9 mouse cellular contexts compared by ENCODE assay signal in the genomic region with DNA sequence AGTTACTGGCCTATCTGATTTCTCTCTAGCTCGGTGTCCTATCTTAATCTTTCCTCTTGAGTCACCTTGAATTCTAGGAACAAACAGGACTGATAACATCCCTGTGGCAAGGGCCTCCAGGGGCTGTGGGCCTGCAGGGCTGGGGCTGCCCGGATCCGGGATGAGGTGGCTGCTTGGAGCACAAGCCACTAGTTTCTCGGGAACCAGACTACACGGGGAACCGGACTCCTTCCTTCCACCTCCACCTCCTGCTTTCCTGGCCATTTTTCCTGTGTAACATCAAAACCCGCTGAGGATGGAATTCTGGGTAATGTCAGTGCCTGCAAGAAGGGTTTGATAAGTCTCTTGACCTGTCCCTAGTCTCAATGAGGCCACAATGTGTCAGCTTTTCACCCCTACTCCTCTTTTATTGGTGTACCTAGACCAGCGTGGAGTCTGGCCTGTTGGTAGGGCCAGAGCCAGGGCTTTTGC. TPM values are rescaled to one million over a fixed set of nuclear protein-coding genes. Genes with fewer than 3 reads are reported as not detected.
DNase-seq lines count a peak whose midpoint lies in the region; ATAC-seq and TF ChIP-seq lines count a peak whose summit lies in the region.
"Had no signal": no experiment of that assay in that cellular context is flagged by ENCODE, and none has a peak within 500 bp of the region (broad histone marks: within the 10 kb centered on the region; RNA-seq: fewer than 3 reads in every experiment).

No protein-coding gene starts in this region.

- H3K27ac ChIP-seq in kidney, embryonic 16.5 days (ENCODE audit: low read length), result peak overlapping the region; percentile 100
- H3K27ac ChIP-seq in thymus, adult 2 months (ENCODE audit: control insufficient read depth, insufficient read depth, low read length), result no peak overlapping the region

- WGBS in kidney, embryonic 16.5 days, result 62% methylated on average over 8 of the region's 8 CpGs
- WGBS in thymus, adult 2 months, result 90% methylated on average over 8 of the region's 8 CpGs

- peaks cover 32% of the 10 kb centered on the region for H3K79me2 ChIP-seq in myocyte (ENCODE audit: control insufficient read depth, insufficient read depth)

- H3K36me3 ChIP-seq in kidney, embryonic 16.5 days (ENCODE audit: insufficient read depth, low read length), result no peaks in the 10 kb centered on the region
- no peaks in the 10 kb centered on the region for H3K36me3 ChIP-seq in myocyte (ENCODE audit: control insufficient read depth, insufficient read depth)
- H3K36me3 ChIP-seq in thymus, adult 2 months (ENCODE audit: control insufficient read depth, insufficient read depth, low read length), result no peaks in the 10 kb centered on the region

- H3K27me3 ChIP-seq in kidney, embryonic 16.5 days (ENCODE audit: insufficient read depth, low read length), result no peaks in the 10 kb centered on the region
- H3K27me3 ChIP-seq in myocyte (ENCODE audit: control insufficient read depth, insufficient read depth, insufficient read length), result no peaks in the 10 kb centered on the region
- H3K27me3 ChIP-seq in thymus, adult 2 months (ENCODE audit: control insufficient read depth, insufficient read depth, low read length), result no peaks in the 10 kb centered on the region

- DNase-seq in cerebellum, adult 18-20 months, result peak; percentile 20 to 39
- no peak for DNase-seq in cerebellum, adult 11 months
- peak; percentile 52 for DNase-seq in urinary bladder, postnatal 14 days (ENCODE audit: low spot score)
- DNase-seq in urinary bladder, postnatal 25 days (ENCODE audit: low spot score), result no peak
- DNase-seq in thymus, adult 2 months, result no peak
- DNase-seq in left cerebral cortex, adult 9 months (ENCODE audit: low spot score in 2 of 2), result no peak

- no peak for ATAC-seq in kidney, embryonic 16.5 days (ENCODE audit: low FRiP score, low TSS enrichment)

- peak overlapping the region; percentile 100 for H3K9ac ChIP-seq in kidney, embryonic 16.5 days (replicated peaks; ENCODE audit: low read length)

- no peak for TF ChIP-seq CTCF in thymus, adult 2 months (IDR thresholded peaks at IDR 0.05; ENCODE audit: borderline replicate concordance, control insufficient read depth, extremely low read depth, insufficient read depth, low read length, poor library complexity)

- H3ac ChIP-seq in myocyte (ENCODE audit: control insufficient read depth, insufficient read length), result no peak overlapping the region

- peak overlapping the region; percentile 79 for H3K4me2 ChIP-seq in kidney, embryonic 16.5 days (replicated peaks; ENCODE audit: low read depth, low read length)
- H3K4me2 ChIP-seq in myocyte (ENCODE audit: low read depth), result peak overlapping the region; percentile 77

- H3K4me1 ChIP-seq in kidney, embryonic 16.5 days (ENCODE audit: insufficient read depth, low read length), result peaks cover 35% of the 10 kb centered on the region
- peaks cover 20% of the 10 kb centered on the region for H3K4me1 ChIP-seq in thymus, adult 2 months (replicated peaks; ENCODE audit: control insufficient read depth, insufficient read depth, low read length)

- H3K4me3 ChIP-seq in kidney, embryonic 16.5 days (ENCODE audit: low read length), result peak overlapping the region; percentile 96
- H3K4me3 ChIP-seq in myocyte, result peak overlapping the region; percentile 85
- H3K4me3 ChIP-seq in thymus, adult 2 months (ENCODE audit: control insufficient read depth, insufficient read depth, low read length), result no peak overlapping the region

- no peak for TF ChIP-seq POLR2A in myocyte (IDR thresholded peaks at IDR 0.05; ENCODE audit: insufficient read length, low read depth)
- TF ChIP-seq POLR2A in thymus, adult 2 months (IDR thresholded peaks at IDR 0.05; ENCODE audit: control insufficient read depth, extremely low read depth, insufficient read depth, low read length, poor library complexity), result no peak

- no peaks in the 10 kb centered on the region for H3K9me3 ChIP-seq in kidney, embryonic 16.5 days (ENCODE audit: low read length)

TF ChIP-seq in myocyte, 11 proteins besides CTCF, POLR2A, EP300 and RAD21:
- no peak for TF ChIP-seq USF1 (IDR thresholded peaks at IDR 0.05; ENCODE audit: low read depth)
- no peak for TF ChIP-seq E2F4 (IDR thresholded peaks at IDR 0.05; ENCODE audit: insufficient read depth)
- TF ChIP-seq TCF3 (IDR thresholded peaks at IDR 0.05; ENCODE audit: insufficient read length, low read depth), result no peak
- peak; percentile 68 for TF ChIP-seq POLR2AphosphoS2 (IDR thresholded peaks at IDR 0.05; ENCODE audit: insufficient read length, low read depth)
- TF ChIP-seq MAX (IDR thresholded peaks at IDR 0.05; ENCODE audit: low read depth), result no peak
TF ChIP-seq in myocyte: peak in this region for 1.

RNA-seq across cellular contexts. Expression of a gene that starts 3.6 kb away (rescaled TPM):
- 3.2 and 3.6 TPM in 2 replicates for polyA plus RNA-seq in kidney, embryonic 16.5 days (2015; fragmentation: Nextera tagmentation; extraction: Ambion mirVana)
- polyA plus RNA-seq in myocyte (2012; fragmentation: generic; extraction: Trizol), result 5.1 TPM
- polyA plus RNA-seq in thymus, adult 2 months (2012; rRNA removed), result 19.3 and 28.1 TPM in 2 replicates

RNA-seq across cellular contexts. Expression of a gene that starts 35.8 kb away (rescaled TPM):
- polyA plus RNA-seq in kidney, embryonic 16.5 days (2015; fragmentation: Nextera tagmentation; extraction: Ambion mirVana), result 49.8 and 54.7 TPM in 2 replicates
- 46.1 TPM for polyA plus RNA-seq in myocyte (2012; fragmentation: generic; extraction: Trizol)
- 23.7 and 28.5 TPM in 2 replicates for polyA plus RNA-seq in thymus, adult 2 months (2012; rRNA removed)

RNA-seq across cellular contexts. Expression of a gene that starts 55.6 kb away (rescaled TPM):
- polyA plus RNA-seq in kidney, embryonic 16.5 days (2015; fragmentation: Nextera tagmentation; extraction: Ambion mirVana), result 0.09 and 0.14 TPM in 2 replicates
- not detected for polyA plus RNA-seq in myocyte (2012; fragmentation: generic; extraction: Trizol)
- polyA plus RNA-seq in thymus, adult 2 months (2012; rRNA removed), result 0.09 and 0.15 TPM in 2 replicates
- polyA plus RNA-seq: embryonic facial prominence, embryonic 11.5 days had no signal

Comparison
In these comparisons a context has a peak if more than half of its experiments do, and no peak if none do; other contexts are left out.
1. DNase-seq: peak in cerebellum, adult 18-20 months (2 of 2) and urinary bladder, postnatal 14 days (single experiment); none in cerebellum, adult 11 months (single experiment), urinary bladder, postnatal 25 days (single experiment), thymus, adult 2 months (single experiment) and left cerebral cortex, adult 9 months (0 of 2).